Mouse (Mus musculus): ENCODE results near the gene Ptpn7.
A peak's percentile ranks its signal among the peaks of the same experiment; 100 is the strongest.

The Ptpn7 gene

DNA sequence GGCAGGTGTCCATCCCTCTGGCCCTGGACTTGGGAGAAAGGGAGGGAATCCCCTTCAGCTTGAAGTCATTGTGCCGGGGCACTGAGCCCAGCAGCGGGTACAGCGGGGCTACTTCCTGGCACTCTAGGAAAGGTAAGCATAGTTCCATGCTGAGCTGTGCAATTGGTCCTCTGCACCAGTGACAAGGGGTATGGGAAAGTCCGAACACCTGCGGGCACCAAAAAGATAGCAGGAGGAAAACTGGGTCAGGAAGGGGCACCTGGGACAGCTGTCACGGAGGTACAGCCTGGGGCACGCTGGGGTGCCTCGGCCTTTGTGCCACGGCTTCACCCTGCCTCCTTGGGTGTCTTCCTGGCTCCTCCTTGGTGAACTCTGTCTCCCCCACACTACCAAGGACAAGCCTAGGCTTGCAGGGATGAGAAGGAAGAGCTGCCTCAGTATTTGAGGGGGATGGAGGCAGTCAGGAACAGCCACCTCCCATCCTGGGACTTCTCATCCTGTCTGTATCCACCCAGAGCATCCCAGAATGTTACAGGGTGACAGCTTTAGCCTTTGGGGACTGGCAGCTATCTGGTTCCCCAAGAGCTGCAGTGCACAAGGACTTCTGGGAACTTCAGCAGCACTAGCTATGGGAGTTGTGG, 2.8 kb upstream of the Ptpn7 start:
- no peak for DNase-seq (ENCODE audit: low spot score)

- no peak for DNase-seq (ENCODE audit: low spot score)
These were observed 2.0 kb upstream of the Ptpn7 start for GRCm38 (mm10) chr1:135130376-135131018.

DNA sequence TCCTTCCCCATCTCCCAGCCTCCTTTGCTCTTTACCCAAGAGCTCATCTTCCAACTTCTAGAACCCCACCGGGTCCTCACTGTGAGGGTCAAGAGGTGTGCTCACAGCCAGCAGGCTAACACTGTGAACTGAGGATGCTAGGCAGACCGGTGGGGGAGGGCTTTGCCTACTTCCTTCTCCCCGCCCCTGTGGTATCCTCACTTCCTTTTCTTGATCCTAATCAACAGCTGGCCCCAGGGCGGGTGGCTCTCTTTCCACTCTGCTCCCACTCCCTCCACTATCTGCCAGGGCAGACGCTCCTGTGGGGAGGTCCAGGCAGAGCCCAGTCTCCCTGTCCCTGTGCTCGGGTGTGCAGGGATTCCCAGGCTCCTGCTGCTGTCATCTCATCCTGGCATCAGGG, 1.5 kb upstream of the Ptpn7 start:
- no peak for DNase-seq (ENCODE audit: low spot score)

- DNase-seq (ENCODE audit: low spot score), result no peak
These were observed 940 bp upstream of the Ptpn7 start for GRCm38 (mm10) chr1:135131560-135131959.

DNA sequence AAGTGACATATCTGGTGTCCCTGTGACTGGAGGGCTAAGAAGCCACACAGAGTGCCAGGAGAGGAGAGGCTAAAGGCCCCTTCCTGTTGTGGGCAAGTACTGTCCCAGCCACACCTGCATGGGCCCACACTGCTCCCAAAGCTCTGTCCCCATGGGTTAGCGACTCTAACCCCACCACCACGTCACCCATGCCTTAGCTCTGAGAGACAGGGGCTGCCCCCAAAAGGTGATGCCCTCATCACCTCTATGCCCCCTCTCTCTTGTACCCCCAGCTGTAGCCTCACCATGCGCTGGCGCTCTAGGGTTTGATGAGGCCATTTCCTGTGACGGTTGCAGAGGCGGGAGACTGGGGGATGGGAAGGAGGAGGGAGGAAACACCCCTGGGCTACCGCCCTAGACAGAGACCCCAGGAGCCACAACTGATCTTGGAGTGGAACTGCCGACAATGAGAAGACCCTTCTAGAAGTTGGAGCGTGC, 431 bp downstream of the Ptpn7 start:
- no peak for DNase-seq (ENCODE audit: low spot score)

DNA sequence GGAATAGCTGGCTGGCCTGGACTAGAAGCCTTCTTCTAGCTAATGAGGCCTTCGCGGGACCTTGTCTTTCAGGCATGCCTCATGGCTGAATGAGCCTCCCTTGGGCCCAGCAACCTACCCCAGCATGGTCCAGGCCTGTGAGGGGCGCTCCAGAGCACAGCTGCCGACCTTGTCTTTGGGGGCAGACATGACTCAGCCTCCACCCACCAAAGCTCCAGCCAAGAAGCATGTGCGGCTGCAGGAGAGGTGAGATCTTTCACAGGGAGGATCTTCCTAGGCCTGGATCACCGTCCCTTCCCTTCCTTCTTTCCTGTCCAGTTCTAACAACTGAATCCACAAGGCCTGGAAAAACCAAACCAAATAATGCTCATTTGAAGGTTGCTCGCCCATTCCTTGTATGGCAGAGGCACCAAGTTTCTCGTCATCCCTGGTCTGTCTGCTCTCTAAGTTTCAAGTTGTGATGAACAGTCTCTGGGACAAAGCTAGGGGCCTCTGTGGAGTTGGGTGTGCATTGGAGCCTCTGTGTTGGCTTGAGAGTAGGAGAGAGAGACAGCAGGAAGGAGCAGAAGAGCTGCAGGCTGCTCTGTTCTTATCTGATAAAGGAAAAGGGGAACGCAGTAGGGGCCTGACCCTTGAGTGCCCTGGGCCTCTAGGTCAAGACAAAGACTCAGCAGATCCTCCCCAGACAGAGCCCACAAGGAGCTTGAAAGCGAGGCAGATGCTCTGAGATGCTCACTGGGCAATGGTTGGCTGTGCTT, 1.4 kb downstream of the Ptpn7 start:
- DNase-seq (ENCODE audit: low spot score), result no peak

DNA sequence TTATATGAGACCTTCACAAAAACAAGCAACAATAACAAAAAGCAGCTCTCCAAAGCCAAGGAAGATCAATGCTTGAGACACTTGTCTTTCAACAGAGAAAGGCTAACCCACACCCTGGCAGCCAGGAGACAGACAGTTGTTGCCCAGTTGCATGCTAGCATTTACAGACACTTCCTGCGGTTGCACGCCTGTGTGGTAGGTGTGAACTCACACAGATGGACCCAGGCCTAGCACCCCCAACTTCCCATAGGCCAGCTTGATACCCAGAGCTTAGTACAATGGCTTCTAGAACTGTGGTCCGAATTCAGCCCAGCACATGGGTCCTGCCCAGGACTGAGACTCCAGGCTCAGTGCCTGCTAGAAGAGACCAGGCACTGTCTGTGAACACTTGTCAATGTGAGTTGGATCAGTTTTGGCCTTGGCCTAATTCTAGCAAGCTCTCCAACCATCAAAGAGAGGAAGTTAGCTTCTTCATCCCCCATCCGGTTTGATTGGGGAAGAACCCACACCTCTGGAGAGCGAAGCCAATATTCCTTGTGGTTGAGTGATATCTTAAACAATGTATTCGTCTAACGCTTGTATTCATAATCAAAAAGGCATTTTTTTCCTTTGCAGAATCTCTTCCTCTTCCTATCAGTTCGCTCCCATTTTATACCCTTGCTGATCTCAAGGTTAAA, 2.7 kb downstream of the Ptpn7 start:
- no peak for DNase-seq (ENCODE audit: low spot score)

DNA sequence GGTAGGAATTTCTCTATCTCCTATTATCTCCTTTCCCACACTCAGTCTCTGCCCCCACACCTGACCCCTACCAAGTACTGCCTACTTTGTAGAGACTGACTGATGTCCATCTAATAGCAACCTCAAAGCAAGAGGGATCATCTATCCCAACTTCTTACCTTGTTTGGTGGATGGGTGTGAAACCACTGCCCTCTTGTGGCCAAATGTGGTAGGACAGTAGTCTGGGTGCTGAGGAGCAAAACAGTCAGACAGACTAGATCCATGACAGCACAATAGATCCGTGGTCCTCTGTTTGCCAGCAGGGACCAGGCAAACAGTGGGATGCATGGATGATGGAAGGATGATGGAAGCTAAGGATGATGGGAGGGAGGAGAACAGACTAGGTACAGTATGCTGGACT, 4.0 kb downstream of the Ptpn7 start:
- peak; percentile 80 for DNase-seq (ENCODE audit: low spot score)

- no peak for DNase-seq (ENCODE audit: low spot score)
These were observed 7.4 kb downstream of the Ptpn7 start for GRCm38 (mm10) chr1:135139906-135140305.

- DNase-seq (ENCODE audit: low spot score), result no peak
These were observed 10.0 kb downstream of the Ptpn7 start for GRCm38 (mm10) chr1:135142452-135142851.

DNA sequence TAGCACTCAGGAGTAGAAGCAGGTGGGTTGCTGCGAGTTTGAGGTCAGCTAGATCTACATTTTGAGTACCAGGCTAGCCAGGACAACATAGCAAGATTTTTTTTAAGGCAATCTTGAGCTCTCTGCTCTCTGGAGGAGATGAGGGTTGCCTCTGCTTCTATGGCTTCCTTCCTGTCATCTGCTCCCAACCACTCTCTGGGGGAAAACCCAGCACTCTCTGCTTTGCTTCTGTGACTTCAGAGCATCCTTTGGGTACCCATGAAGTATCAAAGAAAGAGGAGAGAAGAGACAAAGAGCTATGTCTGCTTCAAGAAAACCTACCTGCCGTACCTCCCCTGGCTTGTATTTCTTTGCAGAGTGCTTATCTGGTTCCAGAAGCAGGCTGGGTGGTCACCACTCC, 11.4 kb downstream of the Ptpn7 start:
- DNase-seq (ENCODE audit: low spot score), result no peak

- peak; percentile 85 for DNase-seq (ENCODE audit: low spot score)
These were observed 13.8 kb downstream of the Ptpn7 start, which contains the start of gene Arl8a for GRCm38 (mm10) chr1:135146077-135146945. Gene Arl8a (plus strand): TSS chr1:135146824.

GRCm38 (mm10) chr1:135146946-135147701, 14.6 kb downstream of the Ptpn7 start:
- peak; percentile 86 for DNase-seq (ENCODE audit: low spot score)

DNA sequence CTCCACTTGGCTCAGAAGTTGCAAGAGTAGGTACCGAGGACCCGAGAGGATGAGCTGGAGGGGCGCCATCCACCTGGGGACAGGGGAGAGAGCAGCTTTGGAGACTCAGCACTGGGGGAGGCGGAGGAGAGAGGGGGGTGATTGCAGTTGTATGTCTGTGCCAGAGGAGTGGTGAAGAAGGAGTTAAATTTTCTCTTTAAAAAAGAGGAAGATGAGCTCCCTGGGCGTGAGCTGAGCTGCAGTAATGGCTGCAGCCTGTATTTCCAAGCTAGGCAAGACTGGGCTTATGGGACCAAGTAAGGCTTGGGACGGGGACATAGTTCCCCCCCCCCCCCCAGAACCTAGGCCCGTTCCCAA, 15.2 kb downstream of the Ptpn7 start:
- DNase-seq (ENCODE audit: low spot score), result no peak

GRCm38 (mm10) chr1:135148476-135148875, 16.0 kb downstream of the Ptpn7 start:
- no peak for DNase-seq (ENCODE audit: low spot score)

DNA sequence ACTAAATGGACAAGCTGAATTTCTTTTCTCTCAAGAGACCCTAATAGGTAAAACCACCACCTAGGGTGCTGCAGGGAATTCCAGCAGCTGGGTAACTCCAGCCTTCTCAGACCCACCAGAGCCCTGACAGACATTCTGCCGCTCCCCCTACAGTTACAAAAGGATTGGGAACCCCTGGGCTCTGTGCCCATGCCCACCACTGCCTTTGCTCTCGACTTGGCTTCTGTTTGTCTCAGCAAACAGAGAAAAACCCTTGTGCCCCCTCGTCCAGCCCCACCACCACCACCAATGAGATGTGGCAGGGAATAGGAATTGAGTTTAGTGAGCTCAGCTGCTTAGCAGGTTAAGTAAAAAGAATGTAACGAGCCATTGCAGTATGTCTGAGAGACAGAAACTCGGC, 16.5 kb downstream of the Ptpn7 start:
- no peak for DNase-seq (ENCODE audit: low spot score)

DNA sequence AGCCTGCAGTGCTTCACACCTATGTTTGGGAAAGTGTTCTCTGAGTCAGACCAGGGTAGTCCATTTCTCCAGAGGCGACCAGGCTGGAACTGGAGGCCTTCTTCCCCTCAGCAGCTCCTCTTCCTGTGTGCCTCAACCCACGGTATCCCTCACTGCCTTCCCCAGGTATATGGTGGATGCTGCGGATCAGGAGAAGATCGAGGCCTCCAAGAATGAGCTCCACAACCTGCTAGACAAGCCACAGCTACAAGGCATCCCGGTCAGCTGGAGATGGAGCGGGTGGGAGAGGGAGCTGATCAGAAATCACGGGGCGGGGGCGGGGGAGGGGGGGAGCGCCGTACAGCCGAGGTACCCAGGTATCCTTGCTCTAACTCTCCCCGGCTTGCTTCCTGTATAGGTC, 21.5 kb downstream of the Ptpn7 start:
- DNase-seq (ENCODE audit: low spot score), result no peak

DNA sequence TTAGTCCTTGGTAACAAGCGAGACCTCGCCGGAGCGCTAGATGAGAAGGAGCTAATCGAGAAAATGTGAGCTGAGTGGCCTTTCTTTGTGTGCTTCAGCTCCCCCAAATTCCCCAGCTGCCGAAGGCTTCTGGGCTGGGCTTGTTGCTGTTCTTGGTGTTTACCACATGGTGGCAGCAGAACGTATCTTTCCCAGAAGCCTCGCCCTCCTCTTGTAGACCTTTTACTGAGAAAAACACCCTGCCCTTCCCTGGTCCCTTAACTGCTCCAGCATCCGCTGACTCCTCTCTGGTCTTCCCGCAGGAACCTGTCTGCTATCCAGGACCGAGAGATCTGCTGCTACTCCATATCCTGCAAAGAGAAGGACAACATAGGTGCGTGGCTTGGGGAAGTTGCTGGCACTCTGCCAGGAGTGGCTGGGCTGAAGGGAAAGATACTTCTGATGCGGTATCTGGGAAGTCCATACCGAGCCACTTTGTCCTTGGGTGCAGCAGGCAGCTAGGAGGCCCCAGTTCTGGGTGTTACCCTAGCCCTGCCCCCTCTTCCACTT, 22.0 kb downstream of the Ptpn7 start:
- peak; percentile 84 for DNase-seq (ENCODE audit: low spot score)

GRCm38 (mm10) chr1:135156300-135156699, 23.8 kb downstream of the Ptpn7 start:
- DNase-seq (ENCODE audit: low spot score), result no peak

GRCm38 (mm10) chr1:135158633-135159032, 26.1 kb downstream of the Ptpn7 start:
- DNase-seq (ENCODE audit: low spot score), result peak; percentile 63

DNA sequence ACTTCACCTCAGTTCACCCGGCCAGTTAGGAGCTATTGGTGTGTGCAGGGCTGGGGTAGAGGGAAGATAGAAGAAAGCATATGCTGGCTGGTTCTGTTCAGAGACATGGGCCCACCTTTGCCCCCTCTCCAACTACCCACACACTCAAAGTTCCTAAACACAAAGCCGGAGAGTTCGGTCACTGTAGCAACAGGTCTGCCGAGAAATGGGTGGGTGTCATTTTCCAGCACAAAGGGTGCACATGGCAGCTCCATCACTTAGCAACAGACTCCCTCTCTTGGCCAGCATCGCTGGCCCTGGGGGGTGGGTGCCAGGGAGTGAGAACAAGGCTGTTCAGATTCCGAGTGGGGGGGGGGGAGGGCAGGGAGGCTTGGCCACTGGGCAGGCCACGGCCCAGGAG, 26.6 kb downstream of the Ptpn7 start:
- peak; percentile 73 for DNase-seq (ENCODE audit: low spot score)
